Mouse (Mus musculus): Measurements from ENCODE around the gene St6galnac5.

GRCm38 (mm10) chr3:152941671-152942070 lies 40.4 kb downstream of the St6galnac5 start:
- TF ChIP-seq CTCF (IDR thresholded peaks at IDR 0.05; ENCODE audit: control insufficient read depth, insufficient read depth, low read length) (no peak), POLR2A (IDR thresholded peaks at IDR 0.05; ENCODE audit: borderline replicate concordance, control insufficient read depth, low read depth, low read length) (no peak)
